Mouse (Mus musculus): ENCODE results near the gene Ufc1. TPM values are rescaled to one million over a fixed set of nuclear protein-coding genes. Genes with fewer than 3 reads are reported as not detected.

The Ufc1 gene
- total RNA-seq, 1 experiment, result 78.8 TPM

GRCm38 (mm10) chr1:171263666-171264461 is 31.0 kb downstream of the Ufc1 start:
- DNase-seq (ENCODE audit: low read depth, low spot score), result no peak
- Histone ChIP-seq H3K9ac (ENCODE audit: insufficient read depth, low read depth, low read length, poor library complexity, severe bottlenecking) (no peak overlapping the region), H3K27ac (ENCODE audit: insufficient read depth, low read depth, low read length, poor library complexity, severe bottlenecking) (no peak overlapping the region), H3K9me3 (ENCODE audit: control insufficient read depth, insufficient read depth, low read depth, low read length) (no peaks in the 10 kb centered on the region), H3K36me3 (ENCODE audit: control insufficient read depth, insufficient read depth, low read length, poor library complexity, severe bottlenecking) (no peaks in the 10 kb centered on the region), H3K4me3 (ENCODE audit: insufficient read depth in 1 of 2, low read depth in 1 of 2, low read length in 2 of 2, poor library complexity in 1 of 2, severe bottlenecking in 1 of 2) (no peak overlapping the region), H3K4me1 (ENCODE audit: control insufficient read depth in 2 of 2, insufficient read depth in 2 of 2, low read length in 2 of 2, poor library complexity in 1 of 2) (peaks cover 0 to 7% of the 10 kb centered on the region in 2 experiments; a peak in 1 of 4 replicates)
- in situ Hi-C loops (cut with MboI; ENCODE audit: low sequenced_read_pairs in 2 of 2, unreplicated experiment in 2 of 2), result no loop called here
- TF ChIP-seq CHD2 (IDR thresholded peaks at IDR 0.05; ENCODE audit: low read depth, low read length) (no peak), MAFK (IDR thresholded peaks at IDR 0.05; ENCODE audit: insufficient read depth, low read depth, low read length) (no peak), HCFC1 (IDR thresholded peaks at IDR 0.05; ENCODE audit: borderline replicate concordance, insufficient read depth, low read length) (no peak), ZC3H11A (IDR thresholded peaks at IDR 0.05; ENCODE audit: borderline replicate concordance, low read depth, low read length) (no peak), ZNF384 (IDR thresholded peaks at IDR 0.05; ENCODE audit: low read depth, low read length) (no peak)

DNA sequence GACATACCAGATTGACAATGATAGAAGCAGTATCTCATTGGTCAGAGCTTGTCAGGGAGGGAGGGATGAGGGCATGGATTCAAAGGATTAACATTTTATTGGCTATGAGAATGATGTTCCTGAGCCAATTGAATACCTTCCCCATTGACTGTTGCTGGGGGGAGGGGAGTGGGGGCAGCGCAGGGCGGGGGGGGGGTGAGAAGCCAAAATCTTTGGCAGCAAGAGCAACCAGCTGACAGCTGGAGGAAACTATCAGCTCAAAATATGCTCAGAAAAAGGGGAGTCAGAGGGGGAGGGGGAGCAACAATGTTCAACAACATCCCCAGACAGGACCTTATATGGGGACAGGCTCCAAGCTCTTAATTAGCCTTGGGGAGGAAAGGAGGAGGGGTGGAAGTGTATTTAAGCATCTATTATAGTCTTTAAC is 31.6 kb downstream of the Ufc1 start:
- Histone ChIP-seq H3K4me3 (ENCODE audit: insufficient read depth in 1 of 2, low read depth in 1 of 2, low read length in 2 of 2, poor library complexity in 1 of 2, severe bottlenecking in 1 of 2) (no peak overlapping the region), H3K9ac (ENCODE audit: insufficient read depth, low read depth, low read length, poor library complexity, severe bottlenecking) (no peak overlapping the region), H3K9me3 (ENCODE audit: control insufficient read depth, insufficient read depth, low read depth, low read length) (no peaks in the 10 kb centered on the region), H3K27ac (ENCODE audit: insufficient read depth, low read depth, low read length, poor library complexity, severe bottlenecking) (no peak overlapping the region), H3K36me3 (ENCODE audit: control insufficient read depth, insufficient read depth, low read length, poor library complexity, severe bottlenecking) (no peaks in the 10 kb centered on the region), H3K4me1 (ENCODE audit: control insufficient read depth in 2 of 2, insufficient read depth in 2 of 2, low read length in 2 of 2, poor library complexity in 1 of 2) (peaks cover 0 to 7% of the 10 kb centered on the region in 2 experiments; a peak in 1 of 4 replicates)
- in situ Hi-C loops (cut with MboI; ENCODE audit: low sequenced_read_pairs in 2 of 2, unreplicated experiment in 2 of 2), result no loop called here
- TF ChIP-seq ZC3H11A (IDR thresholded peaks at IDR 0.05; ENCODE audit: borderline replicate concordance, low read depth, low read length), result no peak
- TF ChIP-seq HCFC1 (IDR thresholded peaks at IDR 0.05; ENCODE audit: borderline replicate concordance, insufficient read depth, low read length), result no peak
- no peak for TF ChIP-seq CHD2 (IDR thresholded peaks at IDR 0.05; ENCODE audit: low read depth, low read length)
- no peak for TF ChIP-seq ZNF384 (IDR thresholded peaks at IDR 0.05; ENCODE audit: low read depth, low read length)
- no peak for TF ChIP-seq MAFK (IDR thresholded peaks at IDR 0.05; ENCODE audit: insufficient read depth, low read depth, low read length)
- no peak for DNase-seq (ENCODE audit: low read depth, low spot score)

DNA sequence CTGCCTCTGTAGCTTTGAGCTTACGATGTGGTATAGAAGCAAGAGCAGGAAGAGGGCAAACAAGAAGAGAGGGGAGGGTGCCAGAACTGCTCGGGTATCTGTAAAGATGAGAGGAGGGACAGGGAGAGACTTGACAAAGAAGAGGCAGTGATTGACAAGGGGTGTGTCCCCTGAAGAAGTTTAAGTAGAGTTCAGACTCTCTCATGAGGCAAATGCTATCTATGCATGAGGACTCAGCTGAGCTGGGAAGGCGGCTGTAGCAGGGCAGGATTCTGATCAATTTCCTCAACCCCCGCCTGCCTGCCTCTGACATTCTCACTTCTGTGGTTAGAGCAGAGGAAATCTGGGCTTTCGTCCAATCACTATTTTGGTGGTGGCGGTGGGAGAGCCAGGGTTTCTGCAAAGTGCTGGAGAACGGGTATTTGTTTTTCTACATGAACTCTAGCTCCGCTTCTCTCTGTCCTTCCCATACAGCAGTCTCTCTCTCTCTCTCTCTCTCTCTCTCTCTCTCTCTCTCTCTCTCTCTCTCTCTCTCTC is 32.2 kb downstream of the Ufc1 start:
- in situ Hi-C loops (cut with MboI; ENCODE audit: low sequenced_read_pairs in 2 of 2, unreplicated experiment in 2 of 2), result no loop called here
- Histone ChIP-seq H3K36me3 (ENCODE audit: control insufficient read depth, insufficient read depth, low read length, poor library complexity, severe bottlenecking) (no peaks in the 10 kb centered on the region), H3K27ac (ENCODE audit: insufficient read depth, low read depth, low read length, poor library complexity, severe bottlenecking) (no peak overlapping the region), H3K9me3 (ENCODE audit: control insufficient read depth, insufficient read depth, low read depth, low read length) (no peaks in the 10 kb centered on the region), H3K9ac (ENCODE audit: insufficient read depth, low read depth, low read length, poor library complexity, severe bottlenecking) (no peak overlapping the region), H3K4me1 (ENCODE audit: control insufficient read depth in 2 of 2, insufficient read depth in 2 of 2, low read length in 2 of 2, poor library complexity in 1 of 2) (peaks cover 0 to 7% of the 10 kb centered on the region in 2 experiments; a peak in 1 of 4 replicates), H3K4me3 (ENCODE audit: insufficient read depth in 1 of 2, low read depth in 1 of 2, low read length in 2 of 2, poor library complexity in 1 of 2, severe bottlenecking in 1 of 2) (no peak overlapping the region)
- no peak for DNase-seq (ENCODE audit: low read depth, low spot score)
- no peak for TF ChIP-seq MAFK (IDR thresholded peaks at IDR 0.05; ENCODE audit: insufficient read depth, low read depth, low read length)
- TF ChIP-seq CHD2 (IDR thresholded peaks at IDR 0.05; ENCODE audit: low read depth, low read length), result no peak
- TF ChIP-seq HCFC1 (IDR thresholded peaks at IDR 0.05; ENCODE audit: borderline replicate concordance, insufficient read depth, low read length), result no peak
- no peak for TF ChIP-seq ZNF384 (IDR thresholded peaks at IDR 0.05; ENCODE audit: low read depth, low read length)
- no peak for TF ChIP-seq ZC3H11A (IDR thresholded peaks at IDR 0.05; ENCODE audit: borderline replicate concordance, low read depth, low read length)

GRCm38 (mm10) chr1:171260316-171260715 is 34.5 kb downstream of the Ufc1 start:
- DNase-seq (ENCODE audit: low read depth, low spot score), result no peak
- Histone ChIP-seq H3K4me1 (ENCODE audit: control insufficient read depth in 2 of 2, insufficient read depth in 2 of 2, low read length in 2 of 2, poor library complexity in 1 of 2) (peaks cover 0 to 7% of the 10 kb centered on the region in 2 experiments; a peak in 1 of 4 replicates), H3K36me3 (ENCODE audit: control insufficient read depth, insufficient read depth, low read length, poor library complexity, severe bottlenecking) (no peaks in the 10 kb centered on the region), H3K9me3 (ENCODE audit: control insufficient read depth, insufficient read depth, low read depth, low read length) (no peaks in the 10 kb centered on the region), H3K4me3 (ENCODE audit: insufficient read depth in 1 of 2, low read depth in 1 of 2, low read length in 2 of 2, poor library complexity in 1 of 2, severe bottlenecking in 1 of 2) (no peak overlapping the region), H3K9ac (ENCODE audit: insufficient read depth, low read depth, low read length, poor library complexity, severe bottlenecking) (no peak overlapping the region), H3K27ac (ENCODE audit: insufficient read depth, low read depth, low read length, poor library complexity, severe bottlenecking) (no peak overlapping the region)
- TF ChIP-seq ZC3H11A (IDR thresholded peaks at IDR 0.05; ENCODE audit: borderline replicate concordance, low read depth, low read length) (no peak), MAFK (IDR thresholded peaks at IDR 0.05; ENCODE audit: insufficient read depth, low read depth, low read length) (no peak), ZNF384 (IDR thresholded peaks at IDR 0.05; ENCODE audit: low read depth, low read length) (no peak), CHD2 (IDR thresholded peaks at IDR 0.05; ENCODE audit: low read depth, low read length) (no peak)
- in situ Hi-C loops (cut with MboI; ENCODE audit: low sequenced_read_pairs in 2 of 2, unreplicated experiment in 2 of 2), result no loop called here

Measured in ES-E14 (cell line).